Mouse (Mus musculus) limb, embryonic 10.5 days (tissue): ENCODE measurements at regions not wholly inside any gene's neighbourhood (a gene's known extent, or its start where the extent isn't known, plus 50 kb on each side); places are given as distances from the start of the nearest gene placed in this dataset.

Experiments
- DNase-seq: peaks from one replicate; pipeline ENCODE4 v3.0.0-alpha.2; 2017; ENCODE audit warnings: low spot score
- H3K27ac ChIP-seq: fragments of 300-500 bp; sonication (generic); 2 replicates; pipeline ENCODE4 v1.5.1; 2016; ENCODE audit warnings: mild to moderate bottlenecking
- H3K27me3 ChIP-seq: fragments of 300-500 bp; sonication (generic); 2 replicates; pipeline ENCODE4 v1.6.1; 2016; ENCODE audit warnings: low read depth, mild to moderate bottlenecking; ENCODE audit not compliant: poor library complexity, severe bottlenecking
- H3K36me3 ChIP-seq: fragments of 300-500 bp; sonication (generic); 2 replicates; pipeline ENCODE4 v1.6.1; 2016; ENCODE audit warnings: mild to moderate bottlenecking, moderate library complexity
- H3K4me1 ChIP-seq: fragments of 300-500 bp; sonication (generic); 2 replicates; pipeline ENCODE4 v1.6.1; 2016
- H3K4me3 ChIP-seq: fragments of 300-500 bp; sonication (generic); 2 replicates; pipeline ENCODE4 v1.5.1; 2016; ENCODE audit warnings: mild to moderate bottlenecking, moderate library complexity
- H3K9me3 ChIP-seq: fragments of 300-500 bp; sonication (generic); replicated peaks from 2 replicates; pipeline ENCODE4 v1.6.1; 2016; ENCODE audit warnings: mild to moderate bottlenecking
- WGBS: fragments of 180-500 bp; shearing (Covaris S2); methylation state at CpG from one replicate; pipeline ENCODE4 v1.1.7; 2016; 5-methylcytosine and 5-hydroxymethylcytosine counted together

GRCm38 (mm10) chr3:34510723-34511122 lies 139.5 kb upstream of the Sox2 start:
- WGBS, result 88% methylated on average over 4 of the region's 4 CpGs
- H3K4me1 ChIP-seq, result no peaks in the 10 kb centered on the region
- H3K4me3 ChIP-seq, result no peak overlapping the region
- no peaks in the 10 kb centered on the region for H3K36me3 ChIP-seq
- H3K27ac ChIP-seq, result no peak overlapping the region
- H3K9me3 ChIP-seq, result peaks cover 3% of the 10 kb centered on the region; the same call in 1 of the 2 replicates
- DNase-seq, result no peak
- peaks cover 9% of the 10 kb centered on the region; the same call in 1 of the 2 replicates for H3K27me3 ChIP-seq

- Histone ChIP-seq H3K36me3 (no peaks in the 10 kb centered on the region), H3K27me3 (peaks cover 16% of the 10 kb centered on the region; the same call in 1 of the 2 replicates)
- 63% methylated on average over 5 of the region's 5 CpGs for WGBS
Observed at GRCm38 (mm10) chr3:34509160-34509559, 141.0 kb upstream of the Sox2 start.

GRCm38 (mm10) chr3:34504573-34504894 lies 145.7 kb upstream of the Sox2 start:
- Histone ChIP-seq H3K4me3 (no peak overlapping the region), H3K9me3 (no peaks in the 10 kb centered on the region), H3K27me3 (peaks cover 20% of the 10 kb centered on the region; the same call in 1 of the 2 replicates), H3K27ac (no peak overlapping the region), H3K4me1 (peaks cover 3% of the 10 kb centered on the region; the same call in 1 of the 2 replicates), H3K36me3 (no peaks in the 10 kb centered on the region)
- 22% methylated on average over 3 of the region's 3 CpGs for WGBS
- no peak for DNase-seq

More at GRCm38 (mm10) chr3:34509160-34509559, 141.0 kb upstream of the Sox2 start:
- Histone ChIP-seq H3K4me1 (peaks cover 2% of the 10 kb centered on the region; the same call in 1 of the 2 replicates), H3K9me3 (no peaks in the 10 kb centered on the region), H3K27ac (no peak overlapping the region), H3K4me3 (no peak overlapping the region)
- DNase-seq, result no peak

- Histone ChIP-seq H3K4me3 (no peak overlapping the region), H3K4me1 (peaks cover 3% of the 10 kb centered on the region; the same call in 1 of the 2 replicates), H3K27ac (no peak overlapping the region), H3K27me3 (peaks cover 20% of the 10 kb centered on the region; the same call in 1 of the 2 replicates), H3K9me3 (no peaks in the 10 kb centered on the region), H3K36me3 (no peaks in the 10 kb centered on the region)
- DNase-seq, result no peak
- 64% methylated on average over 13 of the region's 13 CpGs for WGBS
Observed at GRCm38 (mm10) chr3:34503874-34504572, 146.2 kb upstream of the Sox2 start.

- Histone ChIP-seq H3K27me3 (0 out of 2 replicates have a peak, but pooled peaks cover 4% of the 10 kb centered on the region), H3K36me3 (no peaks in the 10 kb centered on the region), H3K4me1 (no peaks in the 10 kb centered on the region), H3K9me3 (no peaks in the 10 kb centered on the region), H3K27ac (no peak overlapping the region), H3K4me3 (no peak overlapping the region)
- no peak for DNase-seq
- WGBS, result 92% methylated on average over 8 of the region's 8 CpGs
Observed at GRCm38 (mm10) chr3:34496839-34497238, 153.4 kb upstream of the Sox2 start.

- Histone ChIP-seq H3K27ac (no peak overlapping the region), H3K27me3 (0 out of 2 replicates have a peak, but pooled peaks cover 4% of the 10 kb centered on the region), H3K36me3 (no peaks in the 10 kb centered on the region), H3K4me3 (no peak overlapping the region), H3K4me1 (no peaks in the 10 kb centered on the region), H3K9me3 (no peaks in the 10 kb centered on the region)
- no peak for DNase-seq
- 72% methylated on average over 3 of the region's 3 CpGs for WGBS
Observed at GRCm38 (mm10) chr3:34495615-34496014, 154.6 kb upstream of the Sox2 start.

GRCm38 (mm10) chr3:34493921-34494320 lies 156.3 kb upstream of the Sox2 start:
- H3K27ac ChIP-seq, result no peak overlapping the region
- DNase-seq, result no peak
- H3K4me3 ChIP-seq, result no peak overlapping the region
- no peaks in the 10 kb centered on the region for H3K27me3 ChIP-seq
- no peaks in the 10 kb centered on the region for H3K36me3 ChIP-seq
- no peaks in the 10 kb centered on the region for H3K9me3 ChIP-seq
- no peaks in the 10 kb centered on the region for H3K4me1 ChIP-seq

- no peaks in the 10 kb centered on the region for H3K4me1 ChIP-seq
- DNase-seq, result no peak
- no peak overlapping the region for H3K4me3 ChIP-seq
- no peak overlapping the region for H3K27ac ChIP-seq
- 89% methylated on average over 2 of the region's 2 CpGs for WGBS
- no peaks in the 10 kb centered on the region for H3K36me3 ChIP-seq
- H3K27me3 ChIP-seq, result peaks cover 10% of the 10 kb centered on the region; the same call in 1 of the 2 replicates
- H3K9me3 ChIP-seq, result no peaks in the 10 kb centered on the region
Observed at GRCm38 (mm10) chr3:34489008-34489407, 161.2 kb upstream of the Sox2 start.

- Histone ChIP-seq H3K27ac (no peak overlapping the region), H3K36me3 (no peaks in the 10 kb centered on the region), H3K9me3 (no peaks in the 10 kb centered on the region), H3K27me3 (peaks cover 10% of the 10 kb centered on the region; the same call in 1 of the 2 replicates), H3K4me1 (no peaks in the 10 kb centered on the region), H3K4me3 (no peak overlapping the region)
- DNase-seq, result no peak
- WGBS, result 14% methylated on average over 9 of the region's 9 CpGs
Observed at GRCm38 (mm10) chr3:34486441-34487050, 163.7 kb upstream of the Sox2 start.

- no peaks in the 10 kb centered on the region for H3K4me1 ChIP-seq
- no peaks in the 10 kb centered on the region for H3K9me3 ChIP-seq
- H3K27me3 ChIP-seq, result peaks cover 10% of the 10 kb centered on the region; the same call in 1 of the 2 replicates
- no peak overlapping the region for H3K4me3 ChIP-seq
- no peaks in the 10 kb centered on the region for H3K36me3 ChIP-seq
- no peak overlapping the region for H3K27ac ChIP-seq
- 56% methylated on average over 15 of the region's 15 CpGs for WGBS
- no peak for DNase-seq
Observed at GRCm38 (mm10) chr3:34485345-34486223, 164.6 kb upstream of the Sox2 start.

GRCm38 (mm10) chr3:34483934-34484333 lies 166.3 kb upstream of the Sox2 start:
- no peaks in the 10 kb centered on the region for H3K4me1 ChIP-seq
- H3K27ac ChIP-seq, result no peak overlapping the region
- no peaks in the 10 kb centered on the region for H3K36me3 ChIP-seq
- H3K27me3 ChIP-seq, result peaks cover 10% of the 10 kb centered on the region; the same call in 1 of the 2 replicates
- DNase-seq, result no peak
- H3K9me3 ChIP-seq, result no peaks in the 10 kb centered on the region
- WGBS, result 82% methylated on average over 3 of the region's 3 CpGs
- no peak overlapping the region for H3K4me3 ChIP-seq

- 72% methylated on average over 16 of the region's 16 CpGs for WGBS
- no peaks in the 10 kb centered on the region for H3K9me3 ChIP-seq
- 0 out of 2 replicates have a peak, but pooled peaks cover 7% of the 10 kb centered on the region for H3K27me3 ChIP-seq
- H3K4me1 ChIP-seq, result no peaks in the 10 kb centered on the region
- H3K36me3 ChIP-seq, result no peaks in the 10 kb centered on the region
- no peak for DNase-seq
- H3K4me3 ChIP-seq, result no peak overlapping the region
- H3K27ac ChIP-seq, result no peak overlapping the region
Observed at GRCm38 (mm10) chr3:34481821-34482713, 168.1 kb upstream of the Sox2 start.
